Mouse (Mus musculus): ENCODE results near the gene Itpr2. TPM values are rescaled to one million over a fixed set of nuclear protein-coding genes. Genes with fewer than 3 reads are reported as not detected.

Gene Itpr2
- total RNA-seq, 2 experiments from 2014 or later = 18.6 to 19.8 TPM

DNA sequence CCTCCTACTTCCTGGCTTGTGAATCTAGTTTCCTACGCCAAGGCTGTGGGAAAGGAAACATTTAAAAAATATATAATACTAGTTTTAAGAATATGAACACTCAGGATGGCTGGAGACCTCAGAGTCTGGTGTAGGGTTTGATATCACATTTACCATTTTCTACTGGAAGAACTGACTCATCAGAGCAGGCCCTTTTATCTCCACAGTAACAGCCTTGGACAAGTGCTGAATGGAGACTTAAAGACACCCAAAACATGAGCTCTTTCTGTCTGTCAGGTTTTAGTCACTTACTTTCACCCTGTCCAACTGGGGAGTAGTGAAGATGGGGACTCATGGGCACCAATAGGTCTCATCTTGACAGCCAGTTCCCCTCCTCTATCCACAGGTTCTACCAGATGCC is 430.1 kb downstream of the Itpr2 start:
- DNase-seq (ENCODE audit: low spot score in 2 of 2) = no peak

Other genes with a start within 250 kb of the Itpr2 start
- 100 to 1,000 TPM; 109 to 112 TPM for gene Fgfr1op2, start 75.0 kb upstream of the Itpr2 start, total RNA-seq (2021)
- gene Ints13, start 75.6 kb upstream of the Itpr2 start, total RNA-seq (2021) = 10 to 100 TPM; 38.0 to 43.8 TPM
- 10 to 100 TPM; 44.5 to 48.1 TPM for gene Med21, start 140.3 kb upstream of the Itpr2 start, total RNA-seq (2021)
- gene Tm7sf3, start 140.6 kb upstream of the Itpr2 start, total RNA-seq (2021) = 10 to 100 TPM; 43.7 to 44.0 TPM
- 10 to 100 TPM; 22.4 to 24.5 TPM for gene Stk38l, start 222.8 kb upstream of the Itpr2 start, total RNA-seq (2021)

All from layer of hippocampus, adult 18-20 months (tissue).